Mouse (Mus musculus) embryonic fibroblast, embryonic 13.5 days (primary cell): ENCODE data around the gene Nrxn1. TPM values are rescaled to one million over a fixed set of nuclear protein-coding genes. Genes with fewer than 3 reads are reported as not detected.

Experiments used
- H3K27ac ChIP-seq: 2 replicates; pipeline ENCODE4 v1.5.1; 2012; ENCODE audit warnings: low read length, control low read depth, inconsistent platforms; ENCODE audit not compliant: insufficient read depth
- H3K4me1 ChIP-seq: 2 replicates; pipeline ENCODE4 v1.6.1; 2011; ENCODE audit warnings: low read length; ENCODE audit not compliant: control insufficient read depth, insufficient read depth
- H3K4me3 ChIP-seq: 2 replicates; pipeline ENCODE4 v1.5.1; 2011; ENCODE audit warnings: mild to moderate bottlenecking, control low read depth, low read length; ENCODE audit not compliant: insufficient read depth
- CTCF ChIP-seq: IDR thresholded peaks from 2 replicates; pipeline ENCODE4 v1.5.1; 2011; ENCODE audit warnings: mild to moderate bottlenecking, control low read depth, low read length, moderate library complexity, borderline replicate concordance; ENCODE audit not compliant: insufficient read depth
- POLR2A ChIP-seq: IDR thresholded peaks from 2 replicates; pipeline ENCODE4 v1.6.1; 2011; ENCODE audit warnings: low read depth, mild to moderate bottlenecking, control low read depth, low read length, moderate library complexity
- polyA plus RNA-seq: library from polyadenylated mRNA; stranded (reverse); fragments of >200 nt; gene quantifications from 2 replicates; pipeline ENCODE4 v1.2.4, GENCODE M21; 2011; ENCODE audit warnings: low read depth; ENCODE audit not compliant: missing spikeins, insufficient read length

Gene Nrxn1
- polyA plus RNA-seq, 1 experiment = 1.3 TPM

DNA sequence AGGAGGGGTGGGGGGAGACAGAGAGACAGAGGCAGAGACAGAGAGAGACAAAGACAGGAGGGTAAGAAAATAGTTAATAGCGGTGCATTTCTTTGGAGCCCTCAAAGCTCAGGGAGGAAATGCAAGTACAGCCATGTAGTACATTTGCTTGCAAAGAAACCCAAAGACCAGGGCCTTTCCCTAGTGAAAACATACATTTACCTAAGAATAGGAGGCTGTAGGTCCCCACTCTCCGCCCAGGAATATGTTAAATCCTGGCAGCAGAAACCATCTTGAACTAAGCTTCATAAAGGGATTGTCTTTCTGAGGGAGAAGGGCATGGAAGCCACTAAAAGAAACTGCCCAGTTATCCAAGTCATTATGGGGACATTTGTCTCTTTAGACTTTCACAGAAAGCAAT, 461.5 kb downstream of the Nrxn1 start:
- Histone ChIP-seq H3K27ac (no peak overlapping the region), H3K4me1 (no peaks in the 10 kb centered on the region), H3K4me3 (no peak overlapping the region)
- TF ChIP-seq CTCF (no peak), POLR2A (no peak)

DNA sequence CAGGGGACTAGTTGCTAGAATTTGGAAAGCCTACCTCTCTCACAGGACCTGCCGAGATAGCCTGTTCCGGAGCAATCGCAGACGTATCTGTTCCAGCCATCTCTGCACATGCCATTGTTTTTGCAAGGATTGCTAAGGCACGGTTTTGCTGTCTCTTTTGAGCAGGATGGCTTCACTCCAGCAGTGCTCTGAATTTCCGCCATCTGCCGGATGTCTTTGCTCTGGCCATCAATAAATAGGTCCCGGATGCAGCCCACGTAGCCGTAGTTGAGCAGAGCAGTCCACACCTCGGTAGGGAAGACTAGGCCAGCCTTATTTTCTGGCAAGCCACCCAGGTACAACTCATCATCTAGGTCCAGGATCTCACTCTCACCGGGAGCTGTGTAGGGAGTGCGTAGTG, 463.0 kb downstream of the Nrxn1 start:
- TF ChIP-seq POLR2A = no peak
- TF ChIP-seq CTCF = no peak
- H3K4me3 ChIP-seq = no peak overlapping the region
- H3K4me1 ChIP-seq = no peaks in the 10 kb centered on the region
- no peak overlapping the region for H3K27ac ChIP-seq

DNA sequence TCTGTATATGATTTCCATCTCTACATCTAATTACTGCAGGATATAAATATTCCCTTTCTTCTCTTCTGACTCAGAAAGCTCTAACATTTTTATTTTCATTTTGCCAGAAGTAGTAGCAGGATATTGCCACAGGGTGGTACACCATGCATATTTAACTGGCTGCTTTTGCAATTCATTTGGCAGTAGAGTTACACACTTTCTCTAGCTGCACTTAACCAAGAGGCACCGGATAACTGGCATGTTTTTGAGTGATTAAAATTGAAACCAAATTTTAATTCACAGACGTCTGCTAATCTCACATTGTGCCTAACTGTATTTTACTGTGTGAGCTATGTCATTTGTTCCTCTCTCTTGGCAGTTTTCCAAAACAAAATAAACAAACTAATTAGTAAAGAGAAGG, 464.4 kb downstream of the Nrxn1 start:
- H3K27ac ChIP-seq = no peak overlapping the region
- H3K4me3 ChIP-seq = no peak overlapping the region
- H3K4me1 ChIP-seq = no peaks in the 10 kb centered on the region
- TF ChIP-seq POLR2A (no peak), CTCF (no peak)

DNA sequence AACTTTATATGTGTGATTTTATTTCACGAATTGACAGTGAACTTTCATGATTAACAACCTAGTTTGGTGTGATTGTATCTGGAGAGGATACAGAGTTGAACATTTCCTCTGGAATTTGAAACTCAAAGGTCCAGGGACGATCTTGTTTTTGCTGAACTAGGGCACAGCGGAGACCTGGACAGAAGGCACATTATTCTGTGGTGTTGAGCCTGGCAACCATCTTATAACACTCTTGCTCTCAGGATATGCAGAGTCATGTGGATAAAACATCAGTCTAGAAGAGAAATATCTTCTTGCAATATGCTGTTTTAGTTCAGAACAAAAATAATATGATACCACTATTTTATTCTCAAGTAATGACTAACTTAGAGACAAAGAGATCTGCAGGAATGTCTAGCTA, 464.9 kb downstream of the Nrxn1 start:
- Histone ChIP-seq H3K4me3 (no peak overlapping the region), H3K4me1 (no peaks in the 10 kb centered on the region), H3K27ac (no peak overlapping the region)
- no peak for TF ChIP-seq CTCF
- TF ChIP-seq POLR2A = no peak

DNA sequence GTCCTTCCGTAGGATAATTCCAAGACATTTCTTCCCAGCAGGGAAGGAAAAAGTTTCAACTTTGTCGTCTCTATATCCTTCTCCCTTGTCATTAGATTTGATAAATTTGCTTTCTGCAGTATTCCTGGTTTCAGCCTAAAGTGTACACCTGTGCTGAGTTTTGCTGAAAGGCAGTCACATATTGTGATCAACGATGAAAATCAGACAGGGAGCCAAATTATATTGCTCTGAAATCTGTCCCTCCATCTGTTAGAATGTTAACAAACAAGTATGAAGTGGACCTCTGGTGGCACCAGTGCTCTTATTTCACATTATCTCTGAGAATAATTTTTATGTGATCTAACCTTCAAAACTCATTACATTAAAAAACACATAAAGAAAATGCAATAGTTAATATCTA, 465.5 kb downstream of the Nrxn1 start:
- Histone ChIP-seq H3K4me3 (no peak overlapping the region), H3K27ac (no peak overlapping the region), H3K4me1 (no peaks in the 10 kb centered on the region)
- no peak for TF ChIP-seq CTCF
- TF ChIP-seq POLR2A = no peak

DNA sequence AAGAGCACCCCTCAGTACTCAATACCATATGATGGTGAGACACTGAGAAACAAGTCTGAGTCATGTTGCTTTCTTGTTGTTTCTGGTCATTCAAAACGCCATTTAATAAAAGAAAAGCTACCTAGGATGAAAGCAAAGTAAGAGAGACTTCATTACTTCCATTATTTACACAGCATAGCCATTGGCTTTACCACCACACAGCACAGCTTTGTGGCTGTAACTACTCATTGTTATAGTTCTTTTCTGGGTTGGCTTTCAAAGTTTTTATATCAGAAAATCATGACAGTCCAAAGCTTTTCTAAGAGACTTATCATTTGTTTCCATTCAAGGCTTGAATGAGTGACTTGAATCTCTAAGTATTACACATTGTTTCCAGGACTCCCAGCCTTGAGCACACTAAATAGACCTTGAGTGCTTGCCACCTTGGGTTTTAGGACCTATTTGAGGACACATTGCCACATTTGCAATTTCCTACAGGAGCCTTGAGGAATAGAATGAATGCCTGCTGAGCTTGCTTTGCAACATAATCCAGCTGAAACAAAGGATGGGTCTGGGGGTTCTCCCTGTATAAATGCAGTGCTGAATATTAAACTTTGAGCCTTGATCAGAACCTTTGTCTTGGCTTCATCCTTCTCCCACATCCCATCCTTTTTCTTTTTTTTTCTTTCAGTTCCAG, 468.1 kb downstream of the Nrxn1 start:
- H3K4me1 ChIP-seq = no peaks in the 10 kb centered on the region
- H3K4me3 ChIP-seq = no peak overlapping the region

DNA sequence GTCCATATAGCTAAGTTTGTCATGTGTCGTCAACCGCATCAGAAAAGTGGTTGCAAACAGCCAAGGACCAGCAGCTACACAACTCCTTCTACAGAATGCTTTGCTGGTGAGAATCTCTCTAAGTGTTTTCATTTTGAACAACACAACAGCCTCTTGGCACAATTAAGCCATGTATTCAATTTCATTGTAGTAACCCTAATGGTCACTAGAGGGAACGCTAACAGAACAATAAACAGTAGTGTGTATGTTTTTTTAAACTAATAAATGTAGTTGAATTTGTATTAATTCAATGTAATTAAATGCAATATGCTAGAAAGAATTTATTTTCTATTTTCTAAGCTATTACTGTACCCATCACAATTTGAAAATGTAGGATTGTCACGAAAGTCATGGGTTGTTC, 471.0 kb downstream of the Nrxn1 start:
- TF ChIP-seq POLR2A (no peak), CTCF (no peak)
- Histone ChIP-seq H3K27ac (no peak overlapping the region), H3K4me3 (no peak overlapping the region), H3K4me1 (no peaks in the 10 kb centered on the region)

More for the DNA sequence above, 468.1 kb downstream of the Nrxn1 start:
- no peak overlapping the region for H3K27ac ChIP-seq
- TF ChIP-seq CTCF = no peak
- no peak for TF ChIP-seq POLR2A

DNA sequence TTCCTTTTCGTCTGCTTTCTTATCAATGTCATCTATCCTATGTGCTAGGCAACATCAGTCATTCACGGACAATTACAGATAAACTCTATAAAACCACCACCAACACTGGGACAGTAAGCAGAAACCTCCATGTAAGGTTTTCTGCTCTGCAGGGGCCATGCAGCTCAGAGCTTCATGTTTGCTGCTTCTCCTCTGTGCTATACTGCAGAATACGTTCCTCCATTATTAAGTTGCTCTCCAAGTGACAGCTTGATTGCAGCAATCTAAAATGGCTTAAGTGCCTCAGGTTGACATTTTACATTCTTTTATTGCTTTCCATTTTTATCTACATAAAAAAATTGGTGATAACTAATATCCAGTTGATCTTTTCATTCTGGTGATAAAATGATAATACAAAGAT, 477.9 kb downstream of the Nrxn1 start:
- Histone ChIP-seq H3K4me3 (no peak overlapping the region), H3K27ac (no peak overlapping the region)
- no peak for TF ChIP-seq CTCF
- no peak for TF ChIP-seq POLR2A

DNA sequence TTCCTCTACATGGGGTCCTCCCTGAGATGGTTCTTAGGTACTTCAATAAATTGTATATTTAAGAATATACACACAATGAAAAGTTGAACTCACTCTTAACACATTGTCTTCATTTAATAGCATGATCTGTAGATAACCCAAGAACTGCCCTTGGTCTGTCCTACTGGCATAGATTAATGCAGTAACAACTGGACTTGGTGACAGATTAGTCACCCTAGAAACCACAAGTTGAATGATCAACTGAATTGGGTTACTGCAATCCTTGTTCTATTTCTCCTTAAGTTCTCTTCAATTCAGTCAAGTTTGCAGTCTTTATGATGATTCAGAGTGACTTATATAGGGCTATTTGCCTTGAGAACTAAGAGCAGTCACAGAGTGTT, 485.5 kb downstream of the Nrxn1 start:
- Histone ChIP-seq H3K4me1 (no peaks in the 10 kb centered on the region), H3K27ac (no peak overlapping the region; the same call in 1 of the 2 replicates), H3K4me3 (no peak overlapping the region)
- TF ChIP-seq CTCF = no peak
- TF ChIP-seq POLR2A = no peak

More for the DNA sequence above, 477.9 kb downstream of the Nrxn1 start:
- no peaks in the 10 kb centered on the region for H3K4me1 ChIP-seq

DNA sequence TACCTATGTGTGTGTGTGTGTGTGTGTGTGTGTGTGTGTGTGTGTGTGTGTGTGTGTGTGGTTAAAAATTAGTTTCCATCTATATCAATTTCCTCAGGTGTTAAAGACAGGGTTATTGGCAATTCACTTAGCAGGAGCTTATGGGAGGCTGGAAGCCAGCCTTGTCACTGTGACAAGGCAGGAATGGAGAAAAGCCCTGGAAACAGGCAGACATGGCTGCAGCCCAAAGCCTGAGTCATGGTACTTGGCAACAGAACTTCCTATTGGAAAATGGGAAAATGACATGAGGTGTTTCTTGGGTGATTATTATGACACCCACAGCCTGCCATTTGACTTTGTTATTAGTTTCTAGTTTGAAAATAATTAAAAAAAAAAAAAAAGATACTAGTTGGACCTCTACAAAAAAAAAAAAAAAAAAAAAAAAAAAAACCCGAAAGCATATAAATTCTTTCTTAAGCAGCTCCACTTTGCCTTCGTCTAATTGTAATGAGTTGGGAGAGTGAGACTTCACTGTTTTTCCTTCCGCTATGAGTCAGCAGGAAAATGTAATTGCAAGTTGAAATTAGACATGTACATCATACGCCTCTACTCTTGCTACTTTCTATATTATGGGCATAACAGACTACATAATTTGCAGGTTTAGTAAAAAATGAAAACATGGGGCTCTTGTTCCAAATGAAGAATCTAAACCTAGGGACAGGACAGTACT, 486.0 kb downstream of the Nrxn1 start:
- no peak for TF ChIP-seq POLR2A
- TF ChIP-seq CTCF = no peak
- H3K27ac ChIP-seq = no peak overlapping the region; the same call in 1 of the 2 replicates
- no peak overlapping the region for H3K4me3 ChIP-seq
- H3K4me1 ChIP-seq = no peaks in the 10 kb centered on the region
